Mouse (Mus musculus) thymus, postnatal 0 days (tissue): ENCODE measurements around the gene Pappa. TPM values are rescaled to one million over a fixed set of nuclear protein-coding genes. Genes with fewer than 3 reads are reported as not detected.

Source experiments
- DNase-seq: peaks from one replicate; pipeline ENCODE4 v3.0.0-alpha.2; 2015; ENCODE audit warnings: low spot score
- polyA plus RNA-seq: library from polyadenylated mRNA; unstranded; fragments of >200 nt; fragmentation: Nextera tagmentation; extraction: Ambion mirVana; gene quantifications from 2 replicates; pipeline ENCODE4 v1.2.1, GENCODE M21; 2015

Gene Pappa
- polyA plus RNA-seq, 1 experiment from 2014 or later, result 0.18 TPM

GRCm38 (mm10) chr4:65269996-65270395, 146.0 kb downstream of the Pappa start:
- no peak for DNase-seq

DNA sequence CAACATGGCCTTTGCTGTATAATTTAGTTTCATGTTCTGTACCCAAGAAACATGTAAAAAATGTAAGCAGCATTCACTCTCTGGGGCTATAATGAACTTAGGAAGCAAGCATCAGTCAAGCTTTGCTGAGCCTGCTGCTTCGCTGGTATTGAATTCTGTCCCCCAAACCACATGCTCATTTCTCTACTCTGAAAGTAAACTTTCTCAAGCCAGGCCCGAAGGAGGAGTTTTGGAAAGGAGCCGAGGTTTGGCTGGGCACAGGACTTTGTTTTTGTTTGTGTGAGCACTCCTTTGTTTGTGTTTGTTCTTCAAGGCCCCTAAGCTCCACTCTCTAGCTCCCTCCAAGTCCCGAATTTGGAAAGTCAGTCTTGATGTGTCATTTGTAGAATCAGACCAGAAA, 148.3 kb downstream of the Pappa start:
- no peak for DNase-seq

- no peak for DNase-seq
Observed at GRCm38 (mm10) chr4:65273299-65273851, 149.4 kb downstream of the Pappa start.

- DNase-seq, result no peak
Observed at GRCm38 (mm10) chr4:65278451-65279271, 154.7 kb downstream of the Pappa start.

- no peak for DNase-seq
Observed at GRCm38 (mm10) chr4:65279272-65279653, 155.3 kb downstream of the Pappa start.

DNA sequence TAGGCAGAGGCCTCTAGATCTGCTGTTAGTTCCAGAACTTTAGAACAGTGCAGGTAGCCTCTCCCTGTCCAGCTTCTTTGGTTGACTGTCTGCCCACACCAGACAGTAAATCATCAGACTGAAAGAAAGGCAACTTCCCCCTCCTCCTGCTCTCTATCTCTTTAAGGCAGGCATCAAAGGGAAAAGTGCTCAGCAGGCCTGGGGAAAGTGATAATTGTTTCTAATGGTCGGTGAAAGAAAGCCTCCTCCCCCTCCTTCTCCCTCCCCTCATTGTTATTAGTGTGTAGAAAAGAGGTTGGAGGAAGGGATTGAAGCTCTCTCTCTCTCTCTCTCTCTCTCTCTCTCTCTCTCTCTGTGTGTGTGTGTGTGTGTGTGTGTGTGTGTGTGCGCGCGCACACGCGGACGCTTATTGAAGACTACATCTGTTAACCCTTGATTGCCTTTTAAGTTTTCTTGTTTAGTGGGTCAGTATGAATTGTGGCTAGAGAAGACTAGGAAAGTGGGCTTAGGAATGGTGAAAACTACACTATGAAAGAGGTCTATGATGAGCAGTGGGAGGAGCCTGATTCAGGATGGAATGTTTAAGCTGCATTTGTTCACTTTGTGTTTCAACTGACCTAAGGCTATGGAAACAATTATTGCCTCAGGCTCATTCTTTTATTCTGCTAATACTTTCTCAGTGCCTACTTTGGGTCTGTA, 156.2 kb downstream of the Pappa start:
- DNase-seq, result no peak

GRCm38 (mm10) chr4:65280888-65281287, 156.9 kb downstream of the Pappa start:
- DNase-seq, result no peak

- DNase-seq, result no peak
Observed at GRCm38 (mm10) chr4:65283611-65284010, 159.6 kb downstream of the Pappa start.

DNA sequence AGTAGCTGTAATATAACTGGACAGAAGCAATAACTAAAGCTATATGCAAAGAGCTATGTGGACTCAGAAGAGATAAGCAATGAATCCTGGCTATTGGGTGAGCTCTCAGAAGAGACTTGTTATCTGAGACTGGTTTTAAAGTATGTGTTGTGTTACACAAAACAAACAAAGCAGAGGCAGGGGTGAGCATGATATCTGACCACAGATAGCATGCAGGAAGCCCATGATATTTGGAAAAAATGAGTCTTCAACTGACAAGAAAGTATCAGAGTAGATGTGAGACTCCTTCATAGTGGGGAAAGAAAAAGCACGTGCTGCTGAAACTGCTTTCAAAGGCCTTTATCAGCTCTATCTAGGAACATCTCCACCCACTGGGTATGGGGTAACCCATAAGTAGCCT, 161.2 kb downstream of the Pappa start:
- no peak for DNase-seq

DNA sequence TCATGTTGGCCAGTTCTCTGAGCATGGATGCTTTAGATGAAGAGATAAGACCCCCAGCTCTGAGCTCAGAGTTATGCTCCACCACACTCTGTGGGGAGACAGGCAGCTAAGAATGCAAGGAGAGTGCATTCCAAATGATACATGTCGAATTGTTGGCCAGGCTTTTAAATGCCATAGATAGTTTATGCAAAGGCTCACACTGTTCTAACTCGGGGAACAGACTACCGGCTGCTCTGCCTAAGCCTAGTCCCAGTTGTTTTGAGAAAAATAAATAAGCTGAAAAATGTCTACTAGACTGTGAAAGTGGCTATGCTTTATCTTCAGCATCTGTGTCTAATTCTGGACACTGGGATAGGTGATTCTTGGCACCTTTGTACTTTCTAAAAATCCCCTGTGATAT, 165.3 kb downstream of the Pappa start:
- no peak for DNase-seq

GRCm38 (mm10) chr4:65295741-65296140, 171.8 kb downstream of the Pappa start:
- DNase-seq, result no peak

DNA sequence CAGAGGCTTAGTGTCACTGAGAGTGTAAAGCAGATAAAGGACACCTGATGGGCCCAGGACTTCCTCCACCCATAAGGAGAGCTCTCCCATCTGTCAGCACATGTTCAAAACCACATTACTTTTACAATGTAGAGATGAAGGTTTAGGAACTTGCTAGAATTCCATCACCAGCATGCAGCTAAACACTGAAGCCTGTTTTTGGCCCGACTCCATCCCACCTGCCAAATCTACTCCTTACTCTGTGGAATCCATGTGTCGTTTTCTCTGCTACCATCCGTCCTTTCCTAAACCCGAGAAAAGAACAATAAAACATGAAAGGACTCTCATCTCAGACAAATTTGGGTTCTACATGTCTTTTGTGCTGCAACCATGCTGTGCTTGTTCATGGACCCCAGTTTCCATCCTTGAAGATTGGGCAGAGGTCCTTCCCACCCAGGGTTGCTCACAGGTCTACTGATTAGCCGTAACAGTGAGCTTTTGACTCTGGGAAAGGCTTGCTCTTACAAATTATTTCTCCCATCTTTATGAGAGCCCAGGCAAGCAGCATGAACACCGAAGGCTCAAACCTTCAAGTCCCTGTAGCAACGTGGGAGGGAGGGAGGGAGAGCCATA, 172.5 kb downstream of the Pappa start:
- no peak for DNase-seq

- DNase-seq, result no peak
Observed at GRCm38 (mm10) chr4:65296968-65297499, 173.1 kb downstream of the Pappa start.

GRCm38 (mm10) chr4:65298212-65299181, 174.5 kb downstream of the Pappa start:
- no peak for DNase-seq

- no peak for DNase-seq
Observed at GRCm38 (mm10) chr4:65299365-65299764, 175.4 kb downstream of the Pappa start.

- DNase-seq, result no peak
Observed at GRCm38 (mm10) chr4:65300431-65300830, 176.5 kb downstream of the Pappa start.

DNA sequence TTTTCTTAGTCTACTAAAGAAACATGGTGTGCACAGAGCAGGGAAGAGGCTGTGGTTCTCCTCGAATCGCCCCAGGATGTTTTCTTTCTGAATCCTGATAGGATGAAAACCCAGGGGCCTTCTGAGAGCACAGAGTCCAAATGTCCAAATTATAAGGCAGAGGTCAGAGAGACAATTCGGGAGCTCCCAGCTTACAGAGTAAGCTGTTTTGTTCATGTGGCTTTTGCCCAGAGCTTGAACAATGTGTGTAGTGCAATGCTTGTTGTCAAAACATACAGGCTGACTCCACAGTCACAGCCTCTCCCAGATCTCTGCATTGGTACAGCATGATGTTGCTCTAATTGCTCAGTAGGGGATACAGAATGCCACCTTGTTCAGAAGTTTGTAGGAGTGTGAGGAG, 178.7 kb downstream of the Pappa start:
- DNase-seq, result no peak

DNA sequence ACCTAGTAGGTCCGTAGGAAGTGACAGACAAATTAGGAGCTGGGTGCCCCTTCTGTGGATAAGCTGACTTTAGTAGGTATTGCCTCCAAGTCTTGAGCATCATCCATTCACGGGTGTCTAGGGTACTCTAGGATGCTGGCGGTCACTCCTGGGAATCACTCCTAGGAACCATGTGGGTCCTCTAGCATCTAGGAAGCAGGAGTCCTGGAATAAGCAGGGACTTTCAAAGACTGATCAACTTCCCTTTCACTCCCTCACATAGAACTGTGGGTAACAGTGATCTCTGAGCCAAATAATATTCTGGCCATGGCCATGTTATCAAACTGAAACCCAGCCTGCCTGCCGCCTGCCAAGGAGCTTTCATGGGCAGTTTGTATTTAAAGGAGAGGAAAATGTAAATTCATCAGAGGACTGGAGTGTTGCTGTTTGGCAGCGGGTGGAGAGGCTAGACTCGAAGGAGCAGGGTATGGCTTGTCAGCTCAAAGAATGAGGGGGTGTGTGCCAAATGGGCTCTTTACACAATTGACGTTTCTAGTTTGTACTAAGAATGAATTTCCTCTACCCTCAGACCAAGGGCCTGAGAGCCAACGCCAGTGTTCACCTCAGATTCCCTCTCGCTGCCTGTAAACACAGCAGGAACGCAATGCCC, 194.0 kb downstream of the Pappa start:
- no peak for DNase-seq

GRCm38 (mm10) chr4:65321340-65321739, 197.4 kb downstream of the Pappa start:
- no peak for DNase-seq

DNA sequence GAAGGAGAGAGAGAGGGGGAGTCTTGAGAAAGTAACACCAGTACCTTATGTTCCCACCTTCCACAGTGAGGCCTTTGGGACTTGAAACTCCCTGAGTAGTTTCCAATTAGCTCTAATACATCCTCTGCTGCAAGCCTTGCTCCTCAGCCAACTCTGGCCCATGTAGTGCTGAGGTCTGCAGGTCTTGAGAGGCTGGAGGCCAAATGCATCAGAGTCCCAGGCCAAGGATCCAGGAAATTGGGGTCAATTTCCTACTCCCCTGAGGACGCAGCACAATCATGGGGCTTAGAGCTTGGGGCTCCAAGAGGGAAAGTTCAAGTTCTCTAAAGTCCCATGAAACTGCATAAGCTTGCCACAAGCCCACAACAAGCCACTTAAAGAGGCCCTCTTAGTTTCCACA, 198.0 kb downstream of the Pappa start:
- no peak for DNase-seq
